Mouse (Mus musculus) embryo, embryonic 11.5 days (tissue): Measurements from ENCODE around the gene Trmt13.

Experiments
- DNase-seq: peaks from one replicate; pipeline ENCODE4 v3.0.0-alpha.2; 2012; ENCODE audit warnings: low read depth, low spot score

The Trmt13 gene

GRCm38 (mm10) chr3:116547430-116547829 is 67.0 kb downstream of the Trmt13 start:
- DNase-seq: no peak

GRCm38 (mm10) chr3:116542532-116542931 is 71.9 kb downstream of the Trmt13 start:
- DNase-seq: no peak

GRCm38 (mm10) chr3:116542070-116542469 is 72.3 kb downstream of the Trmt13 start:
- DNase-seq: no peak

DNA sequence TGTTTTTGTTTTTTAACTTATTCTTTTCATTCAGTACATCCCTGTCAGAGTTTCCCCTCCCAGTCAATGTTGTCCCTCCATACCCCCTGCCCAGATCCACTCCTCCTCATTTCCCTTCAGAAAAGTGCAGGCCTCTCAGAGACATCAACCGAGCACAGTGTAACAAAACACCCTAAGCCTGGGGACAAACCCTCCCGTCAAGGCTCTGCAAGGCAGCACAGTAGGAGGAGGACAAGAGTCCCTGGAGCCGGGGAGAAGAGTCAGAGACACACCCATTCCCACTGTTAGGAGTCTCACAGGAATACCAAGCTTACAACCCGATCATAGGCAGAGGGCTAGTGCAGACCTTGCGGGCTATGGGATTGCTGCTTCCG is 77.2 kb downstream of the Trmt13 start:
- no peak for DNase-seq

DNA sequence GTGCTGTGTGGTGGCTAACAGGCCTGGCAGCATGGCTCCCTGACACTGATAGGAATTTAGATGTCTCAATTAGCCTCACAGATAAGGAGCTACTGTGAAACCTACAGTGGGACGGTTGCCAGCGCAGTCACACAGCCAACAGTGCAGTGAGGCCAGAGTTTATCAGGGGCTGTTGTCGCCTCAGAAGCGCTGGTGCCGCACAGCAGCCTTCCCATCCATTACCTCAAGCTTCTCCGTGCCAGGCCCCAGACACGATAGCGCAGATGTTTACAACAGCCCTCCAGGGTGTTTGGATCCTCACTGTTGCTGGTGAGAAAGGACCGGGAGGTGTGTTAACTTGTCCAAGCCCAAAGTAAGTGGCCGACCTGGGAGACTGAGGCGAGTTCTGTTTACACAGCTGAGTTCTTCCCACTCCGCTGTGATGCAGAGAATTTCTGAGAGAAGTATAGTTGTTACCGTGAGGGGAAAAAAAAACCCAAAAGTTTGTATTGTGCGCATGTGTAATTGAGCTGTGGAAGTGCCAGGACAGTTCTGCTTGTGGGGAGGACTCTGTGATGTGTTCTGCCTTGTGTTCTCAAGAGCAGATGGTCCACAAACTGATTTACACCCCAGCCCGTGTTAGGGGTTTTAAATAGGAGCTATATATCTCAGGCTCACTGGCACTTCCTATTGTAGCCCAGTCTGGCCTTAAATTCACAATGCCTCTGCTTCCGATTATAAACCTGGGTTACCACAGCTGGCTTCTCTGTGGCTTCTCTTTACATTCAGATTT is 77.8 kb downstream of the Trmt13 start:
- peak; percentile 14 for DNase-seq
